ENCODE assay signal across 8 mouse cellular contexts in the genomic region with DNA sequence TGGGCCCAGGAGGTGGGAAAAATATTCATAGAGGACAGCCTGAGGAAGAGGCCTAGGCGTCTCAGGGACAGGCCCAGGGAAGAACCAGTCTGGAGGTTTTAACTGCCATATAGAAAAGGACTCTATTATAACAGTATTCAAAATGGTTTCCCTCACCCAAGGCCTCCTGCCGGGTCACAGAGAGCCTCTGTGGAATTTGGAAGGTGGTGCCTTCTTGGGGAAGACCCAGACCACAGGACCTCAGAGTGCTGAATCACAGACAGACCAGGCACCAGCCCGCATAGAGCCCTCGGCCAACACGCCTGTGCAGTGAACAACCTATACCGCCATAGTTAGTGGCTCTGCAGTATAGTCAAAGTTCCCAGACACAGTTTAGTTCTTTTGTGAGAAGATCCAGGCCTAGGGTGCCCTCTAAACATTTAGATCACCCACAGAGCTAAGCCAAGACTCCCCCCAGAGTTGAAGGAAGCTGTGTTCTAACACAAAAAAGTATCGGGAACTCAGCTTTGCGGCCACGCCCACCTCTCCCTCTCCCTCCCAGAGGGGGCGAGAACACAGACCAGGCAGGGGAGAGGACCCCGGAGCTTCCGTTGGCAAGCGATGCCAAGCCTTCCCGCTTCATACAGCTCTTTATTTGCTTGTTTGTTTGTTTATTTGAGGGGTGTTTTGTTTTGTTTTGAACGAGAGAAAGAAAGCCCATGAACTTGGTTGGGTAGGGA.
DNase-seq lines count a peak whose midpoint lies in the region; ATAC-seq lines count a peak whose summit lies in the region.

No protein-coding gene starts in this region.

- H3K4me1 ChIP-seq in neural tube, embryonic 11.5 days (ENCODE audit: control insufficient read depth, insufficient read depth, low read length), result peaks cover 19% of the 10 kb centered on the region
- H3K4me1 ChIP-seq in forebrain, embryonic 12.5 days, result peaks cover 36% of the 10 kb centered on the region

- no peak overlapping the region for H3K9ac ChIP-seq in neural tube, embryonic 11.5 days (ENCODE audit: low read length)
- H3K9ac ChIP-seq in forebrain, embryonic 12.5 days, result no peak overlapping the region

- ATAC-seq in neural tube, embryonic 11.5 days (ENCODE audit: insufficient read depth, low FRiP score, low TSS enrichment), result peak; percentile 40; the same call in 1 of the 2 replicates
- ATAC-seq in forebrain, embryonic 12.5 days (ENCODE audit: low FRiP score), result peak; percentile 61
- no peak for ATAC-seq in CD4-positive, CD25-positive, alpha-beta regulatory T cell, adult 4 months

- peak overlapping the region; percentile 40 for H3K4me2 ChIP-seq in neural tube, embryonic 11.5 days (ENCODE audit: low read depth)
- peak overlapping the region; percentile 54 for H3K4me2 ChIP-seq in forebrain, embryonic 12.5 days

- H3K36me3 ChIP-seq in neural tube, embryonic 11.5 days (ENCODE audit: control insufficient read depth, insufficient read depth, low read length), result no peaks in the 10 kb centered on the region
- H3K36me3 ChIP-seq in forebrain, embryonic 12.5 days (replicated peaks), result no peaks in the 10 kb centered on the region

- peak; percentile 64 for DNase-seq in neural tube, embryonic 11.5 days (ENCODE audit: low spot score)
- no peak for DNase-seq in neural tube, embryonic 10.5 days (ENCODE audit: extremely low spot score, low spot score)
- DNase-seq in liver, result peak; percentile 40
- DNase-seq in thymus, postnatal 25 days, result peak; percentile 13
- no peak for DNase-seq in cerebellum, adult 18-20 months
- DNase-seq in gastrocnemius, postnatal 10 days, result no peak

- no peaks in the 10 kb centered on the region for H3K27me3 ChIP-seq in neural tube, embryonic 11.5 days (ENCODE audit: control insufficient read depth, insufficient read depth, low read length)
- peaks cover 7% of the 10 kb centered on the region; the same call in 1 of the 2 replicates for H3K27me3 ChIP-seq in forebrain, embryonic 12.5 days

- 0 out of 2 replicates have a peak overlapping the region, but pooled peaks have one; percentile 35 for H3K27ac ChIP-seq in neural tube, embryonic 11.5 days (ENCODE audit: low read depth, low read length)
- H3K27ac ChIP-seq in forebrain, embryonic 12.5 days, result peak overlapping the region; percentile 68

- no peaks in the 10 kb centered on the region for H3K9me3 ChIP-seq in neural tube, embryonic 11.5 days (ENCODE audit: control insufficient read depth, low read length)
- H3K9me3 ChIP-seq in forebrain, embryonic 12.5 days, result no peaks in the 10 kb centered on the region

- 21% methylated on average over 14 of the region's 15 CpGs for WGBS in neural tube, embryonic 11.5 days
- 15% methylated on average over 15 of the region's 15 CpGs for WGBS in forebrain, embryonic 12.5 days

- no peak overlapping the region for H3K4me3 ChIP-seq in neural tube, embryonic 11.5 days (ENCODE audit: low read depth, low read length)
- H3K4me3 ChIP-seq in forebrain, embryonic 12.5 days (replicated peaks), result no peak overlapping the region

Comparison
In these comparisons a context has a peak if more than half of its experiments do, and no peak if none do; other contexts are left out.
1. DNase-seq: peak in neural tube, embryonic 11.5 days (single experiment), liver (single experiment) and thymus, postnatal 25 days (single experiment); none in neural tube, embryonic 10.5 days (single experiment), cerebellum, adult 18-20 months (0 of 2) and gastrocnemius, postnatal 10 days (single experiment).